Mouse (Mus musculus) lung, adult 2 months (tissue): Measurements from ENCODE around the gene Ptprd.

Experiments used
- CTCF ChIP-seq: fragments of 200-500 bp; IDR thresholded peaks from 2 replicates; pipeline ENCODE4 v1.5.1; 2011; ENCODE audit warnings: mild to moderate bottlenecking, low read length, control low read depth; ENCODE audit not compliant: insufficient read depth
- POLR2A ChIP-seq: fragments of 200-500 bp; IDR thresholded peaks from 2 replicates; pipeline ENCODE4 v1.6.1; 2011; ENCODE audit warnings: low read depth, mild to moderate bottlenecking, control low read depth, low read length, borderline replicate concordance; ENCODE audit errors: extremely low read depth

- TF ChIP-seq CTCF (no peak), POLR2A (no peak)
Measured at GRCm38 (mm10) chr4:77399146-77399545, 812.6 kb downstream of the Ptprd start.
